Mouse (Mus musculus) macrophage (primary cell): ENCODE results near the gene Ifnl3. TPM values are rescaled to one million over a fixed set of nuclear protein-coding genes. Genes with fewer than 3 reads are reported as not detected.

Experiments
- polyA plus RNA-seq: library from polyadenylated mRNA; stranded (reverse); fragments of 250-400 nt; gene quantifications from 3 replicates; pipeline ENCODE4 v1.2.4, GENCODE M21; 2018; ENCODE audit warnings: inconsistent platforms

Ifnl3 gene
- polyA plus RNA-seq, 1 experiment from 2014 or later, result not detected

Other genes starting within 250 kb of the Ifnl3 start
- 3.2 to 4.7 TPM (median 4.1 TPM) in 3 replicates for gene Eid2b, start 245.1 kb upstream of the Ifnl3 start, polyA plus RNA-seq
- gene Selenov, start 231.7 kb upstream of the Ifnl3 start, polyA plus RNA-seq, result not detected in 3 replicates
- not detected in 3 replicates for gene Dll3, start 220.6 kb upstream of the Ifnl3 start, polyA plus RNA-seq
- gene Timm50, start 210.8 kb upstream of the Ifnl3 start, polyA plus RNA-seq, result 15.4 to 48.5 TPM (median 20.8 TPM) in 3 replicates
- gene Supt5, start 184.1 kb upstream of the Ifnl3 start, polyA plus RNA-seq, result 73.4 to 112 TPM (median 77.6 TPM) in 3 replicates
- 335 to 822 TPM (median 800 TPM) in 3 replicates for gene Rps16, start 172.2 kb upstream of the Ifnl3 start, polyA plus RNA-seq
- gene Plekhg2, start 150.2 kb upstream of the Ifnl3 start, polyA plus RNA-seq, result 3.6 to 7.0 TPM (median 5.4 TPM) in 3 replicates
- gene Zfp36, start 142.6 kb upstream of the Ifnl3 start, polyA plus RNA-seq, result 67.8 to 98.8 TPM (median 74.9 TPM) in 3 replicates
- 13.6 to 20.0 TPM (median 16.3 TPM) in 3 replicates for gene Med29, start 130.1 kb upstream of the Ifnl3 start, polyA plus RNA-seq
- gene Paf1, start 129.9 kb upstream of the Ifnl3 start, polyA plus RNA-seq, result 72.5 to 257 TPM (median 75.2 TPM) in 3 replicates
- 66.4 to 177 TPM (median 158 TPM) in 3 replicates for gene Gmfg, start 85.4 kb upstream of the Ifnl3 start, polyA plus RNA-seq
- gene Lrfn1, start 70.9 kb upstream of the Ifnl3 start, polyA plus RNA-seq, result 0.24 to 1.4 TPM (median 0.89 TPM) in 3 replicates
- not detected in 3 replicates for gene Ifnl2, start 12.4 kb upstream of the Ifnl3 start, polyA plus RNA-seq
- gene Sycn, start 18.0 kb downstream of the Ifnl3 start, polyA plus RNA-seq, result not detected in 3 replicates
- gene Nccrp1, start 24.4 kb downstream of the Ifnl3 start, polyA plus RNA-seq, result not detected in 3 replicates
- 24.6 to 26.8 TPM (median 25.5 TPM) in 3 replicates for gene Samd4b, start 75.3 kb downstream of the Ifnl3 start, polyA plus RNA-seq
- 7.4 to 9.1 TPM (median 7.5 TPM) in 3 replicates for gene Pak4, start 75.3 kb downstream of the Ifnl3 start, polyA plus RNA-seq
- not detected in 3 replicates for gene Acp7, start 108.5 kb downstream of the Ifnl3 start, polyA plus RNA-seq
- not detected in 3 replicates for gene Fbxo27, start 170.0 kb downstream of the Ifnl3 start, polyA plus RNA-seq
- 0.09 TPM in 1 of 3 replicates, not detected in the others for gene Fbxo17, start 194.0 kb downstream of the Ifnl3 start, polyA plus RNA-seq
- 30.6 to 48.9 TPM (median 42.1 TPM) in 3 replicates for gene Mrps12, start 219.0 kb downstream of the Ifnl3 start, polyA plus RNA-seq
- 4.6 to 7.1 TPM (median 5.6 TPM) in 3 replicates for gene Sars2, start 219.2 kb downstream of the Ifnl3 start, polyA plus RNA-seq
- gene Ccer2, start 233.3 kb downstream of the Ifnl3 start, polyA plus RNA-seq, result not detected in 3 replicates
- 103 to 230 TPM (median 168 TPM) in 3 replicates for gene Sirt2, start 243.9 kb downstream of the Ifnl3 start, polyA plus RNA-seq
- 29.5 to 40.8 TPM (median 37.9 TPM) in 3 replicates for gene Nfkbib, start 244.7 kb downstream of the Ifnl3 start, polyA plus RNA-seq